Mouse (Mus musculus): Measurements from ENCODE around the gene Chka.

- TF ChIP-seq CTCF (IDR thresholded peaks at IDR 0.05; ENCODE audit: borderline replicate concordance, control insufficient read depth, extremely low read depth, insufficient read depth, low read length, poor library complexity) (no peak), POLR2A (IDR thresholded peaks at IDR 0.05; ENCODE audit: control insufficient read depth, extremely low read depth, insufficient read depth, low read length, poor library complexity) (no peak)
These were observed 11.1 kb downstream of the Chka start for GRCm38 (mm10) chr19:3862713-3863112.

All from thymus, adult 2 months (tissue).